Comparison of ENCODE assay signal across 8 mouse cellular contexts in genomic region chr12:80917764-80918163, GRCm38 (mm10). TPM values are rescaled to one million over a fixed set of nuclear protein-coding genes. Genes with fewer than 3 reads are reported as not detected.
DNase-seq lines count a peak whose midpoint lies in the region; TF ChIP-seq lines count a peak whose summit lies in the region.

No protein-coding gene starts in this region.

- peak; percentile 12 to 32 for DNase-seq in cerebellum, postnatal 25 days
- DNase-seq in cerebellum, adult 9-10 months, result no peak
- DNase-seq in urinary bladder, postnatal 25 days (ENCODE audit: low spot score), result peak; percentile 30
- DNase-seq in urinary bladder, adult 18-20 months (ENCODE audit: low spot score in 2 of 2), result no peak
- DNase-seq in lung, adult 2 months, result peak; percentile 63
- peak; percentile 70 for DNase-seq in thymus, postnatal 14 days
- no peak for DNase-seq in frontal cortex, postnatal 14 days (ENCODE audit: low spot score in 2 of 2)
- no peak for DNase-seq in right cerebral cortex, postnatal 14 days

- 47% methylated on average over 7 of the region's 7 CpGs for WGBS in lung, adult 2 months

- H3K4me1 ChIP-seq in lung, adult 2 months (ENCODE audit: control insufficient read depth, insufficient read depth, low read length), result no peaks in the 10 kb centered on the region; the same call in 1 of the 2 replicates

- no peak for TF ChIP-seq POLR2A in lung, adult 2 months (IDR thresholded peaks at IDR 0.05; ENCODE audit: borderline replicate concordance, extremely low read depth, low read depth, low read length)

- TF ChIP-seq CTCF in lung, adult 2 months (IDR thresholded peaks at IDR 0.05; ENCODE audit: insufficient read depth, low read length), result peak; percentile 80

- H3K4me3 ChIP-seq in lung, adult 2 months (replicated peaks; ENCODE audit: extremely low read depth, low read depth, low read length), result no peak overlapping the region

RNA-seq across cellular contexts. Expression of gene Srsf5, which starts 27.5 kb away (rescaled TPM):
- polyA plus RNA-seq in lung, adult 2 months (2012; rRNA removed), result 364 and 550 TPM in 2 replicates

RNA-seq across cellular contexts. Expression of gene Slc10a1, which starts 50.7 kb away (rescaled TPM):
- 0.11 and 0.50 TPM in 2 replicates for polyA plus RNA-seq in lung, adult 2 months (2012; rRNA removed)

Comparison
In these comparisons a context has a peak if more than half of its experiments do, and no peak if none do; other contexts are left out.
1. DNase-seq: peak in cerebellum, postnatal 25 days (2 of 2), urinary bladder, postnatal 25 days (single experiment), lung, adult 2 months (single experiment) and thymus, postnatal 14 days (single experiment); none in cerebellum, adult 9-10 months (single experiment), urinary bladder, adult 18-20 months (0 of 2), frontal cortex, postnatal 14 days (0 of 2) and right cerebral cortex, postnatal 14 days (single experiment).